Mouse (Mus musculus): ENCODE measurements around the gene Tkt. TPM values are rescaled to one million over a fixed set of nuclear protein-coding genes. Genes with fewer than 3 reads are reported as not detected.
"Not testable (repeated sequence)": the region's sequence is repeated elsewhere in the genome, so short reads cannot be mapped to it uniquely, and the experiment has no call there.

Gene Tkt
- polyA plus RNA-seq, 1 experiment = 269 TPM

- Histone ChIP-seq H3K27ac (ENCODE audit: control insufficient read depth, insufficient read depth, low read length) (no peak overlapping the region), H3K36me3 (ENCODE audit: control insufficient read depth, insufficient read depth, low read length) (no peaks in the 10 kb centered on the region), H3K4me1 (replicated peaks; ENCODE audit: control insufficient read depth, insufficient read depth, low read length) (no peaks in the 10 kb centered on the region), H3K27me3 (ENCODE audit: control insufficient read depth, insufficient read depth, low read length) (no peaks in the 10 kb centered on the region), H3K4me3 (ENCODE audit: control insufficient read depth, insufficient read depth, low read length) (no peak overlapping the region)
- WGBS = 81% methylated on average over 6 of the region's 6 CpGs
- no peak for DNase-seq
- TF ChIP-seq POLR2A (IDR thresholded peaks at IDR 0.05; ENCODE audit: control insufficient read depth, extremely low read depth, insufficient read depth, low read length, poor library complexity) = no peak
- TF ChIP-seq CTCF (IDR thresholded peaks at IDR 0.05; ENCODE audit: borderline replicate concordance, control insufficient read depth, extremely low read depth, insufficient read depth, low read length, poor library complexity) = no peak
Observed at GRCm38 (mm10) chr14:30533780-30534450, 14.2 kb upstream of the Tkt start.

GRCm38 (mm10) chr14:30541541-30541940 lies 6.6 kb upstream of the Tkt start:
- DNase-seq = no peak
- no peaks in the 10 kb centered on the region for H3K27me3 ChIP-seq (ENCODE audit: control insufficient read depth, insufficient read depth, low read length)
- 92% methylated on average over 10 of the region's 10 CpGs for WGBS

GRCm38 (mm10) chr14:30543331-30543730 lies 4.8 kb upstream of the Tkt start:
- 98% methylated on average over 5 of the region's 5 CpGs for WGBS
- not testable (repeated sequence) for H3K4me1 ChIP-seq (replicated peaks; ENCODE audit: control insufficient read depth, insufficient read depth, low read length); DNase-seq; H3K4me3 ChIP-seq (ENCODE audit: control insufficient read depth, insufficient read depth, low read length); H3K27me3 ChIP-seq (ENCODE audit: control insufficient read depth, insufficient read depth, low read length); H3K36me3 ChIP-seq (ENCODE audit: control insufficient read depth, insufficient read depth, low read length); H3K27ac ChIP-seq (ENCODE audit: control insufficient read depth, insufficient read depth, low read length)

More at GRCm38 (mm10) chr14:30541541-30541940, 6.6 kb upstream of the Tkt start:
- no peaks in the 10 kb centered on the region for H3K36me3 ChIP-seq (ENCODE audit: control insufficient read depth, insufficient read depth, low read length)
- H3K4me3 ChIP-seq (ENCODE audit: control insufficient read depth, insufficient read depth, low read length) = no peak overlapping the region
- no peaks in the 10 kb centered on the region for H3K4me1 ChIP-seq (replicated peaks; ENCODE audit: control insufficient read depth, insufficient read depth, low read length)
- TF ChIP-seq CTCF (IDR thresholded peaks at IDR 0.05; ENCODE audit: borderline replicate concordance, control insufficient read depth, extremely low read depth, insufficient read depth, low read length, poor library complexity) (no peak), POLR2A (IDR thresholded peaks at IDR 0.05; ENCODE audit: control insufficient read depth, extremely low read depth, insufficient read depth, low read length, poor library complexity) (no peak)
- no peak overlapping the region for H3K27ac ChIP-seq (ENCODE audit: control insufficient read depth, insufficient read depth, low read length)

- WGBS = under 1% methylated on average over 69 of the region's 69 CpGs
- DNase-seq = peak; percentile 91
- Histone ChIP-seq H3K4me1 (replicated peaks; ENCODE audit: control insufficient read depth, insufficient read depth, low read length) (peaks cover 23% of the 10 kb centered on the region), H3K27ac (ENCODE audit: control insufficient read depth, insufficient read depth, low read length) (no peak overlapping the region), H3K4me3 (ENCODE audit: control insufficient read depth, insufficient read depth, low read length) (peak overlapping the region; percentile 94), H3K27me3 (ENCODE audit: control insufficient read depth, insufficient read depth, low read length) (no peaks in the 10 kb centered on the region), H3K36me3 (ENCODE audit: control insufficient read depth, insufficient read depth, low read length) (no peaks in the 10 kb centered on the region)
- peak; percentile 82; the same call in 1 of the 2 replicates for TF ChIP-seq POLR2A (IDR thresholded peaks at IDR 0.05; ENCODE audit: control insufficient read depth, extremely low read depth, insufficient read depth, low read length, poor library complexity)
- peak; percentile 32; the same call in 1 of the 2 replicates for TF ChIP-seq CTCF (IDR thresholded peaks at IDR 0.05; ENCODE audit: borderline replicate concordance, control insufficient read depth, extremely low read depth, insufficient read depth, low read length, poor library complexity)
Observed at GRCm38 (mm10) chr14:30548965-30549776, 1.0 kb downstream of the Tkt start.

GRCm38 (mm10) chr14:30549777-30550149 lies 1.6 kb downstream of the Tkt start:
- peak; percentile 45 for DNase-seq
- no peaks in the 10 kb centered on the region for H3K27me3 ChIP-seq (ENCODE audit: control insufficient read depth, insufficient read depth, low read length)
- WGBS = 1% methylated on average over 10 of the region's 10 CpGs
- peak overlapping the region; percentile 94 for H3K4me3 ChIP-seq (ENCODE audit: control insufficient read depth, insufficient read depth, low read length)
- H3K36me3 ChIP-seq (ENCODE audit: control insufficient read depth, insufficient read depth, low read length) = no peaks in the 10 kb centered on the region
- TF ChIP-seq POLR2A (IDR thresholded peaks at IDR 0.05; ENCODE audit: control insufficient read depth, extremely low read depth, insufficient read depth, low read length, poor library complexity) (no peak), CTCF (IDR thresholded peaks at IDR 0.05; ENCODE audit: borderline replicate concordance, control insufficient read depth, extremely low read depth, insufficient read depth, low read length, poor library complexity) (no peak)
- peaks cover 23% of the 10 kb centered on the region for H3K4me1 ChIP-seq (replicated peaks; ENCODE audit: control insufficient read depth, insufficient read depth, low read length)
- H3K27ac ChIP-seq (ENCODE audit: control insufficient read depth, insufficient read depth, low read length) = no peak overlapping the region

GRCm38 (mm10) chr14:30550232-30551070 lies 2.3 kb downstream of the Tkt start:
- WGBS = 50% methylated on average over 8 of the region's 8 CpGs
- no peak overlapping the region for H3K27ac ChIP-seq (ENCODE audit: control insufficient read depth, insufficient read depth, low read length)
- H3K4me1 ChIP-seq (replicated peaks; ENCODE audit: control insufficient read depth, insufficient read depth, low read length) = peaks cover 23% of the 10 kb centered on the region
- H3K27me3 ChIP-seq (ENCODE audit: control insufficient read depth, insufficient read depth, low read length) = no peaks in the 10 kb centered on the region
- no peaks in the 10 kb centered on the region for H3K36me3 ChIP-seq (ENCODE audit: control insufficient read depth, insufficient read depth, low read length)
- no peak for DNase-seq
- TF ChIP-seq POLR2A (IDR thresholded peaks at IDR 0.05; ENCODE audit: control insufficient read depth, extremely low read depth, insufficient read depth, low read length, poor library complexity) (no peak), CTCF (IDR thresholded peaks at IDR 0.05; ENCODE audit: borderline replicate concordance, control insufficient read depth, extremely low read depth, insufficient read depth, low read length, poor library complexity) (no peak)
- no peak overlapping the region for H3K4me3 ChIP-seq (ENCODE audit: control insufficient read depth, insufficient read depth, low read length)

All from thymus, adult 2 months (tissue).